Mouse (Mus musculus) Patski (cell line): ENCODE measurements at regions not wholly inside any gene's neighbourhood (a gene's known extent, or its start where the extent isn't known, plus 50 kb on each side); places are given as distances from the start of the nearest gene placed in this dataset.

ENCODE experiments used
- ATAC-seq: fragments of 100-300 bp; one replicate; pipeline ENCODE4 v1.8.0; 2021
- CTCF ChIA-PET: fragments of 350-600 bp; sonication (Branson Sonifier 250); formaldehyde crosslinking; loops from one replicate; lab custom pipeline; 2022; ENCODE audit warnings: inconsistent platforms; lab: Charles Lee
- POLR2A ChIA-PET: fragments of 350-600 bp; sonication (Branson Sonifier 250); formaldehyde crosslinking; loops from one replicate; lab custom pipeline; 2022; ENCODE audit warnings: antibody characterized with exemption, inconsistent platforms; lab: Charles Lee
- DNase-seq: peaks from one replicate; pipeline ENCODE4 v3.0.0-alpha.2; 2011; ENCODE audit warnings: low read depth, low spot score
- H3K27me3 ChIP-seq: fragments of 371-371 bp; one replicate; pipeline ENCODE4 v1.5.1; 2021
- CTCF ChIP-seq: fragments of 100-300 bp; IDR thresholded peaks from one replicate; pipeline ENCODE4 v1.5.1; 2021
- in situ Hi-C: fragments of 300-500 bp; cut with MboI; formaldehyde crosslinking; loops from 3 replicates; pipeline ENCODE4 v1.11.1; 2018; ENCODE audit warnings: low pct_unique_long_range_greater_than_20kb, mixed read lengths

GRCm38 (mm10) chr9:90828701-90829100 is 533.5 kb upstream of the Zic4 start:
- ChIA-PET POLR2A (no interaction called here), CTCF (no interaction called here)
- ATAC-seq (no peak), DNase-seq (no peak)
- no peak for TF ChIP-seq CTCF
- peaks cover 6% of the 10 kb centered on the region for H3K27me3 ChIP-seq
- in situ Hi-C loops: no loop called here

GRCm38 (mm10) chr9:90830704-90831103 is 531.5 kb upstream of the Zic4 start:
- TF ChIP-seq CTCF: no peak
- ChIA-PET POLR2A (no interaction called here), CTCF (no interaction called here)
- no peak for DNase-seq
- H3K27me3 ChIP-seq: peaks cover 6% of the 10 kb centered on the region
- no peak for ATAC-seq
- in situ Hi-C loops: no loop called here

DNA sequence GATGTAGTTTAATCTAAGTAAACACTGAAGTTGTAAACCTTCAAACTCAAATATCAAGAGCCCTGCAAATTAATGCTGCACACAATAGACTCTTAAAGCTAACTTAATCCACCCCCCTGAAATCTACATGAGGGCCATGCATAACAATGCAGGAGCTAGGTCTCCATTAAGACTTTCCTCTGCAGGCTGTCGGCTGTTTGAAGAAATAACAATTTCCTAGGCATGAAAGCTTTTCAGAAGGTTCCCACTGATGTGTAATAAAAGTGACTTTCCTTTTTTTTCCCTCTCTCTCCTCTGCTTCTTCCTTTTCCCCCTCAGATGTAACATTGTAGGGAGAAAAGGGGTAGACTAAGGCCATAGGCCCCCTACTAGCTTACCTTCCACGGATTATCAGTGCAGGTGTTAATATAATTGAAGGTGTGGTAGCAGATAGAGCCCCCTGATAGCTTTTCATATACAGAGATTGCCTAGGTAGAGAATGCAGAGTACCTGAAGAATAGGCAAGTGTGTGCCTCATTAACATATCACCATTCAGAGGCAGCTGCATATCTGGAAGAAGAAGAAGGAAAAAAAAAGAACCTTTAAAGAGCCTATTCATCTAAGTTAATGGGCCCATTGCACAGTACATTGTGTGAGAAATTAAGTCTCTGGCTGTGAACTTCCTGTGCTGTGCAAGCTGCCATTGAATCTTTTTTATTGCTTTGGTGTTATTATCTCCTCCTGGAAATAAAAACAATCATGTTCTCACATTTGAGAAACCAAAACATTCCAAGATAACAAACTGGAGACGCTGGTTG is 528.3 kb upstream of the Zic4 start:
- no peak for ATAC-seq

GRCm38 (mm10) chr9:90838184-90838926 is 523.9 kb upstream of the Zic4 start:
- no peaks in the 10 kb centered on the region for H3K27me3 ChIP-seq
- TF ChIP-seq CTCF: no peak
- in situ Hi-C loops: no loop called here
- POLR2A ChIA-PET: no interaction called here
- ATAC-seq (no peak), DNase-seq (no peak)
- CTCF ChIA-PET: no interaction called here

More for the DNA sequence above, 528.3 kb upstream of the Zic4 start:
- no peak for TF ChIP-seq CTCF
- ChIA-PET POLR2A (no interaction called here), CTCF (no interaction called here)
- no peak for DNase-seq
- in situ Hi-C loops: no loop called here
- peaks cover 6% of the 10 kb centered on the region for H3K27me3 ChIP-seq

DNA sequence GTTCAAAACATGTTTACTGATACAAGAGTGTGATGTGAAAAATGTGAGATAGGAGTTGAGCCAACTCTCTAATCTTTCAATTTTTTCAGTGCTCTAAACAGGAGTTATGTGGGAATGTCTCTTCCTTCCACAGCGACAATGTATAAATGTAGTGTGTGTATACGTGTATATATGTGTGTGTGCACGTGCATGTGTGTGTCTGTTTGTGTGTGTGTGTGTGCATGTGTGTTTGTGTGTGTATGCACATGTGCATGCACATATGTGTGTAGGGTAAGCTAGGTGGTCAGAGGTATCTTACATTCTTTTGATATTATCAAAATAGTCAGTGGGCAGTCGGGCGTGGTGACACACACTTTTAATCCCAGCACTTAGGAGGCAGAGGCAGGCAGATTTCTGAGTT is 511.2 kb upstream of the Zic4 start:
- DNase-seq (no peak), ATAC-seq (no peak)
- CTCF ChIA-PET: no interaction called here

DNA sequence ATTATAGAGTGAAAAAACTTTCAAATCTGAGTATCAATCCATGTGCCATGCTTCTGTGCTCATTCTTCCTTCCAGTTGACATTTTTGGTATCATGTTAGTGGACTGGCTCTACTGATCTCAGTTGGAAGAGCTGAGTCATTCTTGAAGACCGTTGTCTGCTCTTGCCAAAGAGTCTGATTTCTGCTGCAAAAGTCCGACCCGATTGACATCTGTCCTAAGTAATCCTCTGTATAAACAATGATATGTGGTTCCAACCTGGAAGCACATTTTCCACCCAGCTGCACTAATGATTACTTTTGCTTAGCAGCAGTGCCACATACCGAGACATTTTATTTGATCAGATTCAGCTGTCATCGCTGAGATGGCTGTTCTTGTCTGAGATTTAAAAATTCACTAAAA is 490.6 kb upstream of the Zic4 start:
- no peak for TF ChIP-seq CTCF
- CTCF ChIA-PET: no interaction called here
- in situ Hi-C loops: no loop called here
- POLR2A ChIA-PET: no interaction called here
- no peaks in the 10 kb centered on the region for H3K27me3 ChIP-seq
- DNase-seq (no peak), ATAC-seq (no peak)

More for the DNA sequence above, 511.2 kb upstream of the Zic4 start:
- POLR2A ChIA-PET: no interaction called here
- no peaks in the 10 kb centered on the region for H3K27me3 ChIP-seq
- in situ Hi-C loops: no loop called here
- TF ChIP-seq CTCF: no peak

- no peak for DNase-seq
- no peaks in the 10 kb centered on the region for H3K27me3 ChIP-seq
- in situ Hi-C loops: no loop called here
- POLR2A ChIA-PET: no interaction called here
- TF ChIP-seq CTCF: no peak
- no peak for ATAC-seq
- CTCF ChIA-PET: no interaction called here
Measured at GRCm38 (mm10) chr9:90884467-90884866, 477.7 kb upstream of the Zic4 start.

GRCm38 (mm10) chr9:90887405-90887804 is 474.8 kb upstream of the Zic4 start:
- no peak for TF ChIP-seq CTCF
- in situ Hi-C loops: no loop called here
- no peaks in the 10 kb centered on the region for H3K27me3 ChIP-seq
- no peak for ATAC-seq
- ChIA-PET CTCF (no interaction called here), POLR2A (no interaction called here)
- no peak for DNase-seq

GRCm38 (mm10) chr9:90890801-90891200 is 471.4 kb upstream of the Zic4 start:
- DNase-seq: no peak
- in situ Hi-C loops: no loop called here
- TF ChIP-seq CTCF: no peak
- no peak for ATAC-seq
- ChIA-PET POLR2A (no interaction called here), CTCF (no interaction called here)
- H3K27me3 ChIP-seq: no peaks in the 10 kb centered on the region

DNA sequence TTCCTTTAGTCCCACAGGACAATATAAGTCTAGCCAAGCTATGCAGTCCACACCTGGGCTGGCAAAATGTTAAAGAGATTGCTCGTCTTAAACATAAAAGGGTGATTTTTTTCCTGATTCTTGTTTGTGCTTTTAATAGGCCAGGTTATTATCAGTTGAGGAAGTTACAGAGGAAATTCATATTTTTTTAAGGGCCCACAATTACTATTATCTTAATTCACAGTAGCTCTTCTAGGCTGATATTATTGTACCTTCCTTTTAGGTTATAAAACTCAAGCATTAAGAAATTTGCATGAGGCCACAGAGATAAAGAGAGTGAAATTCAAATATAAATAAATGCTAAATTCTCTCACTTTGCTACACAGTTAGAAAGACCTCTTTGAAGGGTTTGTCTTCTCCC is 469.4 kb upstream of the Zic4 start:
- TF ChIP-seq CTCF: no peak
- no peak for DNase-seq
- in situ Hi-C loops: no loop called here
- ATAC-seq: no peak
- ChIA-PET POLR2A (no interaction called here), CTCF (no interaction called here)
- no peaks in the 10 kb centered on the region for H3K27me3 ChIP-seq

DNA sequence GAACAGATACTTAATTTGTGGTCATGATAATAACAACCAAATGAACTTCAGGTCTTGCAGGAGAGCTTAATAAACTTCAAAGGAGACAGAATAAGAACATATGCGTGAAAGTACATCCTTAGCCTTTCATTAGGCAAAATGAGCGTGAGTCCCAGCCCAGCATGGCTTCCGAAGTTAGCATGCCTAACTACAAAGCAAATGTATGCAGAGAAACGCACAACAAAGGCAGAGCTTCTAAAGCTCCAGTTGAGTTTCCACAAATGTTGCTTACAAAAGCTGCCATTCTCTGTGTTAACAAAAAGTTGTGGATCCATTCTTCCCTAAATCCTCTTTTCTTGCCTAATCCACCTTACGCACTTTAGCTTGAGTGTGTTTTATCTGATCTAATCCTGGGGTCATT is 458.7 kb upstream of the Zic4 start:
- no peak for TF ChIP-seq CTCF
- CTCF ChIA-PET: no interaction called here
- H3K27me3 ChIP-seq: no peaks in the 10 kb centered on the region
- no peak for ATAC-seq
- POLR2A ChIA-PET: no interaction called here
- in situ Hi-C loops: no loop called here
- no peak for DNase-seq
